Mouse (Mus musculus) kidney, postnatal 0 days (tissue): ENCODE data around the gene Ptprn. TPM values are rescaled to one million over a fixed set of nuclear protein-coding genes. Genes with fewer than 3 reads are reported as not detected.
A peak's percentile ranks its signal among the peaks of the same experiment; 100 is the strongest.

Experiments used
- ATAC-seq: fragments of 200-750 bp; cut with Nextera tagmentation; replicated peaks from 2 replicates; pipeline ENCODE4 v1.8.0; 2017; ENCODE audit warnings: low read depth, moderate number of reproducible peaks, moderate TSS enrichment, moderate library complexity; ENCODE audit not compliant: low FRiP score
- DNase-seq: peaks from one replicate; pipeline ENCODE4 v3.0.0-alpha.2; 2016; ENCODE audit warnings: low spot score
- H3K27ac ChIP-seq: fragments of 300-500 bp; sonication (generic); 2 replicates; pipeline ENCODE4 v1.5.1; 2014; ENCODE audit warnings: mild to moderate bottlenecking
- H3K27me3 ChIP-seq: fragments of 300-500 bp; sonication (generic); 2 replicates; pipeline ENCODE4 v1.6.1; 2014; ENCODE audit warnings: low read length, mixed read lengths; ENCODE audit not compliant: insufficient read depth
- H3K36me3 ChIP-seq: fragments of 300-500 bp; sonication (generic); 2 replicates; pipeline ENCODE4 v1.6.1; 2014; ENCODE audit warnings: low read length, mixed read lengths; ENCODE audit not compliant: insufficient read depth
- H3K4me1 ChIP-seq: fragments of 300-500 bp; sonication (generic); replicated peaks from 2 replicates; pipeline ENCODE4 v1.6.1; 2014; ENCODE audit warnings: antibody characterized with exemption, low read length, mixed read lengths; ENCODE audit not compliant: insufficient read depth
- H3K4me2 ChIP-seq: fragments of 300-500 bp; sonication (generic); 2 replicates; pipeline ENCODE4 v1.6.1; 2014; ENCODE audit warnings: mild to moderate bottlenecking, low read length, moderate library complexity, mixed read lengths
- H3K4me3 ChIP-seq: fragments of 300-500 bp; sonication (generic); replicated peaks from 2 replicates; pipeline ENCODE4 v1.5.1; 2014; ENCODE audit warnings: low read depth, low read length
- H3K9ac ChIP-seq: fragments of 300-500 bp; sonication (generic); 2 replicates; pipeline ENCODE4 v1.6.1; 2014; ENCODE audit warnings: low read depth, low read length
- H3K9me3 ChIP-seq: fragments of 300-500 bp; sonication (generic); replicated peaks from 2 replicates; pipeline ENCODE4 v1.6.1; 2016; ENCODE audit warnings: low read length, inconsistent platforms, mixed read lengths
- CTCF ChIP-seq: IDR thresholded peaks from 2 replicates; pipeline ENCODE4 v1.5.1; 2016; ENCODE audit warnings: antibody characterized with exemption, low read depth, mild to moderate bottlenecking, moderate library complexity
- WGBS: fragments of 180-500 bp; shearing (Covaris S2); extraction: QIAGEN DNeasy Blood & Tissue Kit; methylation state at CpG from one replicate; pipeline ENCODE4 v1.1.7; 2014; 5-methylcytosine and 5-hydroxymethylcytosine counted together
- polyA plus RNA-seq: library from polyadenylated mRNA; unstranded; fragments of >200 nt; fragmentation: Nextera tagmentation; extraction: Ambion mirVana; gene quantifications from 2 replicates; pipeline ENCODE4 v1.2.1, GENCODE M21; 2015

The Ptprn gene
- polyA plus RNA-seq, 1 experiment from 2014 or later = 0.13 TPM

DNA sequence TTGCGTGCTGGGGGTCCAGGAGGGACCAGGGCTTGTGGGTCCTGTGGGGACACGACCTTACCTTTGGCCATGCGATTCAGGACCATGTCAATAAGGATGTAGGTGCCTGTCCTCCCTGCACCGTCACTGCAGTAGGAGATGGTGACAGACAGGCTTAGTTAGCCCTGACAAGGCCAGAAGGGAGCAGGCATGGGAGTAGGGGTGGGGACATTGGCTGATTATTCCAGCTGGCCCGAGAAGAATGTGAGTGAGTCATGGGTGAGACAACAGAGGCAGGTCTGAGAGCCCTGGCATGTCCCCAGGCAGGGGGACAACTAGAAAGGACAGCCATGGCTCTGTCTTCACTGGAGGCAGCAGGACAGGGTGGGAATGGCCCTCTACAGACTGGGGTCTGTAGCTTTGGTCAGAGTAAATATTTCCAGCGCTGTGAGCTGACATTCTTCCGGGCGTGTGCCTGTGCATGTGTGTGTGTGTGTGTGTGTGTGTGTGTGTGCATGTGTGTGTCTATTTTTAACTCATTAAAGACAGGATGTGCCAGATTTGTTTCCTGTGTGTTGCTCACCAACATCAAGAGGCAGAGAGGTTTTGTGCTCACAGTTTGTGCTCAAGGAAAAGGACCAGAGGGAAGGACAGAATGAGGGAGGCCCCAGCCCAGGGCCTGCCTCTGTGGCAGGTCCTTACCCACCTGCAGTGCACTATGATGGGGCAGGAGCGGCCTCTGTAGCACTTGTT is 16.1 kb downstream of the Ptprn start:
- DNase-seq = peak; percentile 48

DNA sequence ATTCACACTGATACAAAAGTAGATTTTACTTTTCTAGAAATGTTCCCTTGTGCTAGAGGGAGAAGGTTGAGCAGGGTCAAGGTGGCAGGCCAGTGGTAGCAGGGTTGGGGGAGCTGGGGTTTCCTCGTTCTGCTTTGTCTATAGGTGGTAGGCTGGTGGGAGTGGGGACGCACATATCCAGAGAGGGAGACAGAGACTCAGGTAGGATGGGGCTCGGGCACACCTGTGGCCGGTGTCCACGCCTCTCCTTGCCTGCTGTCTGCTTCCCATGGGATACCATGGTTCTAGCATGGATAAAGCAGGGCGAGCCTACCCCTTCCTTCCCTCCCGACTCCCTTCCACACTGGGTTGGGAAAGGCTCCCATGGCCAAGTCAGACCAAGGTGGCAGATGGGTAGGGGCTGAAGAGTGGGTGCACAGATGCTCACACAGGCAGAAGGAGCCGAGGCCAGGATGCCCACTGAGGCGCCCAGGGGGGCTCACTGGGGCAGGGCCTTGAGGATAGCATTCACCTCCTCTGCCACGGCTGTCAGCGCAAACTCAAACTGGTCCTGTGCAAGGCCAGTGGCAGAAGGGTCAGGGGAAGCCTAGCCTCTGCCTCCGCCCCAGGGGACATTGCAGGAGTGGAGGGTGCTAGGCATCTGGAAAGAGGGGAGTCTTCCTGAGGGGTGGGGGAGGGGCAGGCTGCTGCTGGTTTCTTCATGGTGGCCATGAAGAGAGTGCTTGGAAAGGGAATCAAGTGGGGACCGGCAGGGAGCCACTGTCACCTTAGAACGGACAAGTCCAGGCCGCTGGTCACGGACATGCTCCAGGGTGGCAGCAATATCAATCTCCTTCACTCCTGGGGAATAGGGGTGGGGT is 17.0 kb downstream of the Ptprn start:
- Histone ChIP-seq H3K4me1 (peaks cover 10% of the 10 kb centered on the region; the same call in 1 of the 2 replicates), H3K4me3 (no peak overlapping the region), H3K9me3 (no peaks in the 10 kb centered on the region), H3K36me3 (0 out of 2 replicates have a peak, but pooled peaks cover 8% of the 10 kb centered on the region), H3K4me2 (no peak overlapping the region), H3K27me3 (no peaks in the 10 kb centered on the region), H3K9ac (peak overlapping the region; percentile 23; the same call in 1 of the 2 replicates), H3K27ac (peak overlapping the region; percentile 40; the same call in 1 of the 2 replicates)
- WGBS = 77% methylated on average over 16 of the region's 16 CpGs
- DNase-seq (no peak), ATAC-seq (no peak)
- no peak for TF ChIP-seq CTCF

More for the DNA sequence above, 16.1 kb downstream of the Ptprn start:
- H3K27me3 ChIP-seq = no peaks in the 10 kb centered on the region
- no peaks in the 10 kb centered on the region for H3K9me3 ChIP-seq
- 37% methylated on average over 9 of the region's 9 CpGs for WGBS
- no peak overlapping the region for H3K4me2 ChIP-seq
- H3K36me3 ChIP-seq = 0 out of 2 replicates have a peak, but pooled peaks cover 8% of the 10 kb centered on the region
- no peak for TF ChIP-seq CTCF
- peak overlapping the region; percentile 23; the same call in 1 of the 2 replicates for H3K9ac ChIP-seq
- peak; percentile 44; the same call in 1 of the 2 replicates for ATAC-seq
- H3K4me3 ChIP-seq = no peak overlapping the region
- peaks cover 10% of the 10 kb centered on the region; the same call in 1 of the 2 replicates for H3K4me1 ChIP-seq
- H3K27ac ChIP-seq = peak overlapping the region; percentile 40; the same call in 1 of the 2 replicates

DNA sequence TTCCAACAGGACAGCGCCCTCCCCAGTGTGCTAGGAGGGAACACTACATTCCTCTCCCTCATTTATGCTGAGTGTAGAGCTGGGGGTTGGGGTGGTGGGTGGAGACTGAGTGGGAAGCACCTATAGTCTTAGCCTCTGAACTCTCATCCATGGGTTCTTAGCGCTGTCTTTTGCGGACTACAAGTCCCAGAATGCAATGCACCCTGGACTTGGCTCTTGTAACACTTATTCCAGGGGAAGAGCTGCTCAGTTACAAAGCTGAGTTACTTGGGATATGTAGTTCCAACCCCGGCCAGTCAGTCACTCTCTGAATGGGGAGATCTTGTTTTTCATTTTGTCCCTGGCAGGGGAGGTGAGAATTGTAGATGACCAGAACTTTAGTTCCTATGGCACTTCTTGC is 19.5 kb downstream of the Ptprn start:
- peak; percentile 16; the same call in 1 of the 2 replicates for TF ChIP-seq CTCF
- Histone ChIP-seq H3K36me3 (peaks cover 12% of the 10 kb centered on the region; the same call in 1 of the 2 replicates), H3K27me3 (no peaks in the 10 kb centered on the region), H3K4me3 (no peak overlapping the region), H3K9me3 (no peaks in the 10 kb centered on the region), H3K4me2 (no peak overlapping the region), H3K27ac (no peak overlapping the region), H3K4me1 (peaks cover 7% of the 10 kb centered on the region; the same call in 1 of the 2 replicates), H3K9ac (no peak overlapping the region)
- ATAC-seq (peak; percentile 69), DNase-seq (peak; percentile 81)
- WGBS = 25% methylated on average over 4 of the region's 4 CpGs

DNA sequence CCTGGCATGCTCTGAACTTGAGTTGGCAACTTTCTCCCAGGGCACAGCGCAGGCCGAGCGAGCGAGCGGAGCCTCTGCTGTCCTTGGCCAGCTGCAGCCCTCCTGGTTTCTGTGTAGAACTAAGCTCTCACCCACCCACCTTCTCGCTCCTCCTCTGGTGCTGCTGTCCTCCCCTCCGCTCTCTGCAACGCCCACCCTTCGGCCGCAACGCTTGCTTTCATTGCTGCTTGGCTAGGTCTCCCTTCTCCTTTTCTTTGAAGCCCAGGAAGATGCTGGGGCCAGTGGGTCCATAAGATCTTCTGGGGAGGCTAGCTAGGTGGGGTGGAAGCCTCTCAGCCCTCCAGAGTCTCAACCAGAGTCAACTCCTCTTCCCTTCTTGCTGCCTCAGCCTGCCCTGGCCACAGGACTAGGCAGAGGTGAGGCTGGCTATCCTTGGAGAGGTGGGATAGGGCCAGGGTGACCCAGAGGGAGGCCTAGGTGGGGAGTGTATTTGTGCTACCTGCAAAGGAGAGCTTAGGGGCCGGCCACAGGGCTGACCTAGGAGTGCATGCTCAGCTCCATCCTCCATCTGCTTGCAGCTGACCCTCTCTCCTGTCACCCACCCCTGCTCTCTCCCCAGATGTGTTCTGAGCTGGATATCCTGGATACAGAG is 20.0 kb downstream of the Ptprn start:
- Histone ChIP-seq H3K27me3 (no peaks in the 10 kb centered on the region), H3K36me3 (peaks cover 12% of the 10 kb centered on the region; the same call in 1 of the 2 replicates), H3K9ac (no peak overlapping the region), H3K4me1 (peaks cover 7% of the 10 kb centered on the region; the same call in 1 of the 2 replicates), H3K27ac (no peak overlapping the region), H3K4me3 (no peak overlapping the region), H3K9me3 (no peaks in the 10 kb centered on the region), H3K4me2 (no peak overlapping the region)
- WGBS = 91% methylated on average over 12 of the region's 12 CpGs
- ATAC-seq = no peak
- no peak for TF ChIP-seq CTCF
- DNase-seq = no peak

DNA sequence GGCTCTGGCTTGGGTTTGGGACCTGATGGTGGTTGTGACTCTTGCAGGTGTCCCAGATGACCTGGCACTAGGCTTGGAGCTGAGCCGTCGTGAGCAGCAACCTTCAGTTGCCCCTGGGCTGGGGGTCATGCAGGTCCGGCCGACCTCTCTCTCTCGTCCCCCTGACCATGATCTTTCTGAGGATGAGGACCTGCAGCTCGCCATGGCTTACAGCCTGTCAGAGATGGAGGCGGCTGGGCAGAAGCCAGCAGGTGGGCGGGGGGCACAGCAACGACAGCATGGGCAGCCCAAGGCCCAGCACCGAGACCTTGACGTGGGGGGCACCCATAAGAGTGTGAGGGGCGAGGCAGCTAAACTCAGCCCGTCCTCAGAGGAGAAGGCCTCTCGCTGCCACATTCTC is 20.9 kb downstream of the Ptprn start:
- Histone ChIP-seq H3K9ac (no peak overlapping the region), H3K4me1 (peaks cover 7% of the 10 kb centered on the region; the same call in 1 of the 2 replicates), H3K27ac (no peak overlapping the region), H3K4me3 (no peak overlapping the region), H3K36me3 (peaks cover 16% of the 10 kb centered on the region; the same call in 1 of the 2 replicates), H3K27me3 (no peaks in the 10 kb centered on the region), H3K4me2 (no peak overlapping the region), H3K9me3 (no peaks in the 10 kb centered on the region)
- 91% methylated on average over 14 of the region's 14 CpGs for WGBS
- TF ChIP-seq CTCF = no peak
- no peak for DNase-seq
- no peak for ATAC-seq
